Mouse (Mus musculus) liver, embryonic 14.5 days (tissue): ENCODE measurements around the gene Phka2.

ENCODE experiments used
- CTCF ChIP-seq: IDR thresholded peaks from 2 replicates; pipeline ENCODE4 v1.5.1; 2016; ENCODE audit warnings: antibody characterized with exemption, low read depth, control low read depth
- EP300 ChIP-seq: IDR thresholded peaks from 2 replicates; pipeline ENCODE4 v1.6.1; 2016; ENCODE audit warnings: antibody characterized with exemption, low read depth

- no peak for TF ChIP-seq CTCF
- no peak for TF ChIP-seq EP300
Observed at GRCm38 (mm10) chrX:160542772-160543171, 40.8 kb downstream of the Phka2 start.
